Mouse (Mus musculus) spleen, postnatal 10 days (tissue): ENCODE measurements around the gene Slc35d2.

Experiments
- DNase-seq, 2 experiments: peaks; one replicate each; pipeline ENCODE4 v3.0.0; 2021 to 2022; ENCODE audit warnings: low spot score in 2 of 2

Gene Slc35d2

GRCm38 (mm10) chr13:64128858-64129615 is at the start of gene Slc35d2:
Gene Slc35d2 (minus strand): TSS chr13:64129368.
- peak; percentile 40 to 73 for DNase-seq

GRCm38 (mm10) chr13:64178000-64178399 is 48.8 kb upstream of the Slc35d2 start:
- peak in 1 of 2 experiments; percentile 6 for DNase-seq

GRCm38 (mm10) chr13:64169746-64170145 is 40.6 kb upstream of the Slc35d2 start:
- DNase-seq: peak in 1 of 2 experiments; percentile 7

- no peak for DNase-seq
Observed at GRCm38 (mm10) chr13:64163147-64163715, 34.1 kb upstream of the Slc35d2 start.

- peak in 1 of 2 experiments; percentile 29 for DNase-seq
Observed at GRCm38 (mm10) chr13:64162626-64163025, 33.5 kb upstream of the Slc35d2 start.

GRCm38 (mm10) chr13:64161916-64162611 is 32.9 kb upstream of the Slc35d2 start:
- no peak for DNase-seq

- DNase-seq: peak; percentile 97 to 99
Observed at GRCm38 (mm10) chr13:64161548-64161915, 32.4 kb upstream of the Slc35d2 start, which contains the start of gene Habp4. Gene Habp4 (plus strand): TSS chr13:64161824.

- no peak for DNase-seq
Observed at GRCm38 (mm10) chr13:64156966-64157365, 27.8 kb upstream of the Slc35d2 start.

GRCm38 (mm10) chr13:64155171-64155571 is 26.0 kb upstream of the Slc35d2 start:
- no peak for DNase-seq

- no peak for DNase-seq
Observed at GRCm38 (mm10) chr13:64154651-64155050, 25.5 kb upstream of the Slc35d2 start.

GRCm38 (mm10) chr13:64153751-64154267 is 24.6 kb upstream of the Slc35d2 start:
- peak; percentile 33 to 53 for DNase-seq

- DNase-seq: peak; percentile 95 to 98
Observed at GRCm38 (mm10) chr13:64153083-64153682, 24.0 kb upstream of the Slc35d2 start, which contains the start of gene Zfp367. Gene Zfp367 (minus strand): TSS chr13:64153202.

GRCm38 (mm10) chr13:64152671-64153082 is 23.5 kb upstream of the Slc35d2 start:
- peak in 1 of 2 experiments; percentile 61 for DNase-seq

- peak; percentile 89 to 93 for DNase-seq
Observed at GRCm38 (mm10) chr13:64152241-64152669, 23.1 kb upstream of the Slc35d2 start.

GRCm38 (mm10) chr13:64150121-64150520 is 21.0 kb upstream of the Slc35d2 start:
- no peak for DNase-seq

- DNase-seq: peak; percentile 24 to 57
Observed at GRCm38 (mm10) chr13:64129616-64130375, 628 bp upstream of the Slc35d2 start.

- DNase-seq: no peak
Observed at GRCm38 (mm10) chr13:64126316-64126715, 2.9 kb downstream of the Slc35d2 start.

- no peak for DNase-seq
Observed at GRCm38 (mm10) chr13:64124886-64125285, 4.3 kb downstream of the Slc35d2 start.

- no peak for DNase-seq
Observed at GRCm38 (mm10) chr13:64123491-64124188, 5.5 kb downstream of the Slc35d2 start.

- no peak for DNase-seq
Observed at GRCm38 (mm10) chr13:64120760-64121159, 8.4 kb downstream of the Slc35d2 start.
